Mouse (Mus musculus): ENCODE measurements at regions not wholly inside any gene's neighbourhood (a gene's known extent, or its start where the extent isn't known, plus 50 kb on each side); places are given as distances from the start of the nearest gene placed in this dataset.

DNA sequence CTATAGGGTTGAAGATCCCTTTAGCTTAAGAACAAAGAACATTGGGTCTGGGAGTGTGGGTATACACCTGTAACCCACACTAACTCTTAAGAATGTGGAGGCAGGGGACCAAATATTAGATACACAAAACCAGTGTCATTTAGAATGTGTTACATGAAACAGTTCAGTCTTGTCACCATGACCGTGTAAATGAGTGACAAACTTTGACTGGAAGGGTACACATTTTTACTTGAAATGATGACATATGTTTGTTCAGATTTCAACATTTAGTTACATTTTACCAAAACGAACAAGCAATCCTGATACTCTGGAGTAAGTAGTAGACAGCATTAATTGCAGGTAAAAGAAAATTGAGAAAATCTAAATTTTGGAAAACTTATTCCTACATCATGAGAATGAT, 356.0 kb upstream of the Mtpn start:
- no peak overlapping the region for H3K9ac ChIP-seq (ENCODE audit: low read depth, poor library complexity, severe bottlenecking)
- H3K36me3 ChIP-seq (ENCODE audit: control insufficient read depth, insufficient read depth, low read length, poor library complexity, severe bottlenecking) = no peaks in the 10 kb centered on the region
- H3K4me1 ChIP-seq (ENCODE audit: control insufficient read depth, insufficient read depth, low read length) = no peaks in the 10 kb centered on the region
- H3K27me3 ChIP-seq (ENCODE audit: control insufficient read depth, insufficient read depth, low read length, poor library complexity, severe bottlenecking) = no peaks in the 10 kb centered on the region
- TF ChIP-seq POLR2A (IDR thresholded peaks at IDR 0.05; ENCODE audit: insufficient read depth, low read length) (no peak), CTCF (IDR thresholded peaks at IDR 0.05; ENCODE audit: low read depth, low read length) (no peak), EP300 (IDR thresholded peaks at IDR 0.05; ENCODE audit: insufficient read depth, low read depth, low read length) (no peak)
- no peak overlapping the region for H3K4me3 ChIP-seq (ENCODE audit: low read depth, low read length)
- no peak overlapping the region for H3K27ac ChIP-seq (ENCODE audit: insufficient read depth, low read length)
- H3K9me3 ChIP-seq (replicated peaks; ENCODE audit: control insufficient read depth, insufficient read depth, low read length, poor library complexity, severe bottlenecking) = no peaks in the 10 kb centered on the region

DNA sequence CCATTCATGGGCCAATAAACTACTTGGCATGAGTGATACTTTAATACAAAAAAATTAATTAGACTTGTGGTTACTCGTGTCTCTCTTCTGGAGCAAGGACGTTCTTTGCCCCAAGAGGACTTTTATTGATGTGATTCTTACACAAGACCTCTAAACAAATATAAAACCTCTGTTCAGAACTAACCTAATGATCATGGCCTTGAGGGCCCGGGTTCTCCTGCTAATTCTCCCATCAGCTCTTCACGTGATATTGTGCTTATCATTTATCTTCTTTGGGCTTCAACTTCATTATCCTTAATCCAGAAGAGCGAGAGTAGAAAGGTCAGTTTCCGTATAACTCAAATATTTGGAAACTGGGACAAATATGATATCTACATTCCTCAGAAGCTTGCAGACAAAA, 335.0 kb upstream of the Mtpn start:
- Histone ChIP-seq H3K4me3 (ENCODE audit: low read depth, low read length) (no peak overlapping the region), H3K27me3 (ENCODE audit: control insufficient read depth, insufficient read depth, low read length, poor library complexity, severe bottlenecking) (no peaks in the 10 kb centered on the region), H3K9ac (ENCODE audit: low read depth, poor library complexity, severe bottlenecking) (no peak overlapping the region), H3K27ac (ENCODE audit: insufficient read depth, low read length) (no peak overlapping the region), H3K4me1 (ENCODE audit: control insufficient read depth, insufficient read depth, low read length) (peaks cover 2% of the 10 kb centered on the region), H3K9me3 (replicated peaks; ENCODE audit: control insufficient read depth, insufficient read depth, low read length, poor library complexity, severe bottlenecking) (no peaks in the 10 kb centered on the region; the same call in 1 of the 2 replicates), H3K36me3 (ENCODE audit: control insufficient read depth, insufficient read depth, low read length, poor library complexity, severe bottlenecking) (no peaks in the 10 kb centered on the region)
- TF ChIP-seq POLR2A (IDR thresholded peaks at IDR 0.05; ENCODE audit: insufficient read depth, low read length) (no peak), EP300 (IDR thresholded peaks at IDR 0.05; ENCODE audit: insufficient read depth, low read depth, low read length) (no peak), CTCF (IDR thresholded peaks at IDR 0.05; ENCODE audit: low read depth, low read length) (no peak)

DNA sequence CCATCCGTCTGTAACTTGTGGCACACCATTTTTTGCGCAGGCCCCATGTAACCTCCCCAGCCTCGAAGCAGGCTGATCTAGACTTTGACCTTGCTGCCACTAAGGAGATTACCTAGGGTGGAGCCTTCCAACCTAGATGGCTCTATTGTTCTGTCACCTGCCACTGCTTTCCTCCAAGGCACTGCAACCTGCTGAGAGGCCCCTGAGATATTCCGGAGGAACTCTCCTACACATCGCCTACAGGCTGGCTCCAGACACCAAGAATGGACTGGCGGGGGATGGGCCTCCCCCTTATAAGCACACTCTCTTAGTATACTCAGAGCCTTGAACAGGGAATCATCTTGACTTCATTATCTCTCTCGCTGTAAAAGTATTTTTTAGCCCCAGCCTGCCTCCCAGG, 331.7 kb upstream of the Mtpn start:
- peak overlapping the region; percentile 44; the same call in 1 of the 2 replicates for H3K9ac ChIP-seq (ENCODE audit: low read depth, poor library complexity, severe bottlenecking)
- peak overlapping the region; percentile 33 for H3K4me3 ChIP-seq (ENCODE audit: low read depth, low read length)
- no peaks in the 10 kb centered on the region for H3K9me3 ChIP-seq (replicated peaks; ENCODE audit: control insufficient read depth, insufficient read depth, low read length, poor library complexity, severe bottlenecking)
- H3K36me3 ChIP-seq (ENCODE audit: control insufficient read depth, insufficient read depth, low read length, poor library complexity, severe bottlenecking) = no peaks in the 10 kb centered on the region
- peaks cover 2% of the 10 kb centered on the region for H3K4me1 ChIP-seq (ENCODE audit: control insufficient read depth, insufficient read depth, low read length)
- no peaks in the 10 kb centered on the region for H3K27me3 ChIP-seq (ENCODE audit: control insufficient read depth, insufficient read depth, low read length, poor library complexity, severe bottlenecking)
- no peak for TF ChIP-seq CTCF (IDR thresholded peaks at IDR 0.05; ENCODE audit: low read depth, low read length)
- TF ChIP-seq EP300 (IDR thresholded peaks at IDR 0.05; ENCODE audit: insufficient read depth, low read depth, low read length) = peak; percentile 95
- peak overlapping the region; percentile 82 for H3K27ac ChIP-seq (ENCODE audit: insufficient read depth, low read length)

DNA sequence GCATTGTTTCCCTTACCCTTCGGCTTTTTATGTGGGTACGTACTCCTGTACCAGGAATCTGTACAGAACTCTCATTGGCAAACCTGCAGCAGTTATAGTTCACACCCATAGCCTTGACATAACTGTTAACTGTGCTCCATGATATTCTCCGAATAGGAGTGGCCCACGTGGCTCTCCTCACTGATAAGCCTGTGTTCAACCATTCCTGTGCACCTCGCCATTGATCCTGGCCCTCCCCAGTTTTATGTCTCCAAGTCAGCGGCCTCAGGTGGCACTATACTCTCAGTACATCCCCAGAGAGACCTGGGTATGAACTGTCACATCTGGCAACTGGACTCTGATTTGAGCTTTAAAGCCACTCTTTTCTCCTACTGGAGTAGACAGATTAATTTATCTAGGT, 324.5 kb upstream of the Mtpn start:
- H3K27me3 ChIP-seq (ENCODE audit: control insufficient read depth, insufficient read depth, low read length, poor library complexity, severe bottlenecking) = no peaks in the 10 kb centered on the region; the same call in 1 of the 2 replicates
- no peak overlapping the region for H3K4me3 ChIP-seq (ENCODE audit: low read depth, low read length)
- no peak for TF ChIP-seq CTCF (IDR thresholded peaks at IDR 0.05; ENCODE audit: low read depth, low read length)
- TF ChIP-seq POLR2A (IDR thresholded peaks at IDR 0.05; ENCODE audit: insufficient read depth, low read length) = no peak
- no peak for TF ChIP-seq EP300 (IDR thresholded peaks at IDR 0.05; ENCODE audit: insufficient read depth, low read depth, low read length)
- H3K9me3 ChIP-seq (replicated peaks; ENCODE audit: control insufficient read depth, insufficient read depth, low read length, poor library complexity, severe bottlenecking) = no peaks in the 10 kb centered on the region
- H3K27ac ChIP-seq (ENCODE audit: insufficient read depth, low read length) = no peak overlapping the region
- no peak overlapping the region for H3K9ac ChIP-seq (ENCODE audit: low read depth, poor library complexity, severe bottlenecking)
- no peaks in the 10 kb centered on the region for H3K36me3 ChIP-seq (ENCODE audit: control insufficient read depth, insufficient read depth, low read length, poor library complexity, severe bottlenecking)
- H3K4me1 ChIP-seq (ENCODE audit: control insufficient read depth, insufficient read depth, low read length) = no peaks in the 10 kb centered on the region

DNA sequence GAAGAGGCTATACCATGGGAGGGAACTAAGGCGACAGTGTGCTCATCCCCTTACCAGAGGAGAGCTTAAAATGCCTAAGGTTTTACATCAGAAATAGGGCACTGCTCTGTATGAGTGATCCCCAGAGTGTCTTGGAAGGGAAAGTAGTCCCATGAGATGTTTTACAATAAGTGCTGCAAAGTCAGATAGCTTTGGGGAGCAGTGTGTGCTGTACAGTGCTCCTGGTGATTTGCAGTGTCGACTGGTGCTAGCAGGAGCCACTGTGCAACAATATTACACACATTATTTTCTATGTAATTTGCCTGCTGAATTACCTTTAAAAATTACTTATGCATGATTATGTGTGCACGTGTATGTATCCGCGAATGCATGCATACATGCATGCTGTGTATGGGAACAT, 314.3 kb upstream of the Mtpn start:
- Histone ChIP-seq H3K36me3 (ENCODE audit: control insufficient read depth, insufficient read depth, low read length, poor library complexity, severe bottlenecking) (no peaks in the 10 kb centered on the region), H3K9ac (ENCODE audit: low read depth, poor library complexity, severe bottlenecking) (no peak overlapping the region), H3K9me3 (replicated peaks; ENCODE audit: control insufficient read depth, insufficient read depth, low read length, poor library complexity, severe bottlenecking) (no peaks in the 10 kb centered on the region), H3K27ac (ENCODE audit: insufficient read depth, low read length) (no peak overlapping the region), H3K4me1 (ENCODE audit: control insufficient read depth, insufficient read depth, low read length) (no peaks in the 10 kb centered on the region), H3K27me3 (ENCODE audit: control insufficient read depth, insufficient read depth, low read length, poor library complexity, severe bottlenecking) (no peaks in the 10 kb centered on the region), H3K4me3 (ENCODE audit: low read depth, low read length) (no peak overlapping the region)
- TF ChIP-seq CTCF (IDR thresholded peaks at IDR 0.05; ENCODE audit: low read depth, low read length) (no peak), EP300 (IDR thresholded peaks at IDR 0.05; ENCODE audit: insufficient read depth, low read depth, low read length) (no peak), POLR2A (IDR thresholded peaks at IDR 0.05; ENCODE audit: insufficient read depth, low read length) (no peak)

DNA sequence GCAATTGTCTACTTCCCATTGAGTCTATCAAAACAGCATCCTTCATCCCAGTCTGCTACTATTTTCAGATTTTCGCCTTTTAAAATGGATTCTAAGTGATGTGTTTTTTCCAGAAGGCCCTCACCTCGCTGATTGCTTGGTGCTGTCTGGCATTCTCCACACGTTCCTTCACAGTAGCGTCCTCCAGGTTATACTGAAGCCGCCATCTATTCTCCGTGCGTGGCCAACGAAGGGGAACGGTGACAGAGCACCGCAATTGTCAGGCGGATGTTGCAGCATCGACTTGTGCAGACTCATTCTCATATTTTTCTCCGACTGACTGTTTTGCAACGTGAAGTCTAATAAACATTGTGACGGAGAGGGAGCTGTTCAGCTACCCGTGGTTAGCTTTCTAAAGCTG, 277.0 kb upstream of the Mtpn start:
- TF ChIP-seq EP300 (IDR thresholded peaks at IDR 0.05; ENCODE audit: insufficient read depth, low read depth, low read length) (no peak), CTCF (IDR thresholded peaks at IDR 0.05; ENCODE audit: low read depth, low read length) (no peak), POLR2A (IDR thresholded peaks at IDR 0.05; ENCODE audit: insufficient read depth, low read length) (no peak)
- Histone ChIP-seq H3K4me1 (ENCODE audit: control insufficient read depth, insufficient read depth, low read length) (no peaks in the 10 kb centered on the region), H3K27ac (ENCODE audit: insufficient read depth, low read length) (no peak overlapping the region), H3K27me3 (ENCODE audit: control insufficient read depth, insufficient read depth, low read length, poor library complexity, severe bottlenecking) (no peaks in the 10 kb centered on the region), H3K9me3 (replicated peaks; ENCODE audit: control insufficient read depth, insufficient read depth, low read length, poor library complexity, severe bottlenecking) (no peaks in the 10 kb centered on the region), H3K9ac (ENCODE audit: low read depth, poor library complexity, severe bottlenecking) (no peak overlapping the region), H3K36me3 (ENCODE audit: control insufficient read depth, insufficient read depth, low read length, poor library complexity, severe bottlenecking) (no peaks in the 10 kb centered on the region), H3K4me3 (ENCODE audit: low read depth, low read length) (peak overlapping the region; percentile 37)
